Mouse (Mus musculus) mature B cell (primary cell): ENCODE measurements at regions not wholly inside any gene's neighbourhood (a gene's known extent, or its start where the extent isn't known, plus 50 kb on each side); places are given as distances from the start of the nearest gene placed in this dataset.

ENCODE experiments used
- in situ Hi-C: fragments of 300-500 bp; cut with MboI; formaldehyde crosslinking; loops from 2 replicates; pipeline ENCODE4 v1.14.3; 2019

GRCm38 (mm10) chr8:34488746-34489400, 377.3 kb upstream of the Gm10131 start:
- in situ Hi-C loops: loop anchor here (25.0 kb wide), 1 partner anchor 302 kb away; no protein-coding TSS in a partner anchor

DNA sequence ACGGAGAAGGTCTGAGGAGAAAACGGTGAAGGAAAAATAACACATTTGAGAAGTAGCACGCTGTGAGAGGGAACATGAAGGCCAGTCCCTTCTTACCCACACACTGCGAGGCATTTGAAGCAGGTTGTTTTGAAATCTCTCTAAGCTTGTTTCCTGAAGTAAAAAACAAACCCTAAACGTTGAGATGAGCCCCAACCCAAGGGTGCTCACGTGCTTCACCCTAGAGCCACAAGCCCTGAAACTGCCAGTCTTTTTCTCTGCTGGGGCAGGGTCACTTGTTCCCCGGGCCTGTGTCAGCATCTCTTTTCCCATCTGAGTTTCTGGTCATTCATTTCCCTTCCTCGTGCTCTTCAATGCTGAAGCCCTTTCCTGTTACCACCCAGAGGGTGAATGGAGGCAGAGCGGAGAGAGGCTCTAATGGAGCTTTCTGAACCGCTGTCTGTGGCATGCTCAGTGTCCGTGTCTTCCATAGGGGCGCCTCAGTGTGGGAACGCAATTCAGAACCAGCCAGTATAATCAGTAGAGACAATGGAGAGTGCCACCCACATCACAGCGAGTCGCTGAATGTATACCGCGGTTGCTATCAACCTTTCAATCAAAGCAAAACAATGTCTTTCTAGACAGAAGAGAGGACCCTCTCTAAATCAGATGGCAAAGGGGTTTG, 375.0 kb upstream of the Gm10131 start:
- in situ Hi-C loops: loop anchor here (25.0 kb wide), 1 partner anchor 299 kb away; no protein-coding TSS in a partner anchor

GRCm38 (mm10) chr8:34485905-34486304, 374.4 kb upstream of the Gm10131 start:
- in situ Hi-C loops: loop anchor here (25.0 kb wide), 1 partner anchor 299 kb away; no protein-coding TSS in a partner anchor

DNA sequence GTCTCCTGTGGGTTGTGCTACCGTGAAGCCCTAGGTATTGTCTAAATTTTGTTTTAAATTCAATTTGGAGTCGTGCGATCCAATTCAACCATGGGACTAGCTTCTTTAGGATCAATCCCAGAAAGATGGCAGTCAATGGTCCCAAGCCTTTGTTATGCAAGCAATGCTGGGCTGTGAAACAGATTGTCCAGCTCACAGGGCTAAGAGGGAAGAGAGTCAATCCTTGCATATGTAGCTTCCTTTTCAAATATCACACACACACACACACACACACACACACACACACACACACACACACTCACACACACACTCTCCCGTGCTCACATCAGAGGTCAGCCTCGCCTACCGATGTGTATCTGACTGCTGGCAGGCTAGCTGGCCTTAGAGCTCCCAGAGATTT, 373.8 kb upstream of the Gm10131 start:
- in situ Hi-C loops: loop anchor here (25.0 kb wide), 1 partner anchor 298 kb away; no protein-coding TSS in a partner anchor

DNA sequence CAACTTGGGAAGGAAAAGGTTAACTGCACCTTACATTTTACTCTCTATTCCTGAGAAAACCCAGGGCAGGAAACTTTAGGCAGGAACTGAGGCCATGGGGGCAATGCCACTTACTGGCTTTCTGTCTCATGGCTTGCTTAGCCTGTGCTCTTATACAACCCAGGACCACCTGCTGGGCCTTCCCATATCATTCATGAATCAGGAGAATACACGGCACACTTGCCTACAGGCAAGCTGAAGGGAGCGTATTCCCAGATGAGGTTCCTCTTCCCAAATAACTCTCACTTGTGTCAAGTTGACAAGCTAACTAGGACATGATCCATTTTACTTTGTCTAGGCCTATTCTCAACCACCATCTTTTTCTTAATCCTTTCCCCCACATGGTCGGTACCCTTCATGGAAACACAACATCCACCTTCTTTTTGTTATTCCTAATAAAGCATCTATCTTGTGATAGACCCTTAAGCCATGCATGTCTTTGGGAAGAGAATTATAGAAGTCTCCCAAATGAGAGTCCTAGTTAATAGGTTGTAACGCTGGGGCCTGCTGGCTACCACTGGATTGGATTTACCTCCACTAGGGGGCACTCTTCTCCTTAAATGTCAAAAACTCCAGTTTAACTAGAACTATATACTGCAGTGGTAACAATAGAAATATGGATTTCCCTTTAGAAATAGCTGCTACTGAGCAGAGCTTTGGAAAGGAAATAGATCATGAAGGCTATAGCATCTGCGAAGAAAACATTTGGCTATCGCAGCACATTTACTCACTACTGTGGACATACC, 373.2 kb upstream of the Gm10131 start:
- in situ Hi-C loops: loop anchor here (5.0 to 25.0 kb wide), 2 partner anchors 297 to 328 kb away; no protein-coding TSS in a partner anchor

GRCm38 (mm10) chr8:34483212-34483611, 371.7 kb upstream of the Gm10131 start:
- in situ Hi-C loops: loop anchor here (5.0 to 25.0 kb wide), 2 partner anchors 296 to 329 kb away; no protein-coding TSS in a partner anchor

GRCm38 (mm10) chr8:34482676-34483075, 371.1 kb upstream of the Gm10131 start:
- in situ Hi-C loops: loop anchor here (5.0 to 25.0 kb wide), 2 partner anchors 295 to 330 kb away; no protein-coding TSS in a partner anchor

DNA sequence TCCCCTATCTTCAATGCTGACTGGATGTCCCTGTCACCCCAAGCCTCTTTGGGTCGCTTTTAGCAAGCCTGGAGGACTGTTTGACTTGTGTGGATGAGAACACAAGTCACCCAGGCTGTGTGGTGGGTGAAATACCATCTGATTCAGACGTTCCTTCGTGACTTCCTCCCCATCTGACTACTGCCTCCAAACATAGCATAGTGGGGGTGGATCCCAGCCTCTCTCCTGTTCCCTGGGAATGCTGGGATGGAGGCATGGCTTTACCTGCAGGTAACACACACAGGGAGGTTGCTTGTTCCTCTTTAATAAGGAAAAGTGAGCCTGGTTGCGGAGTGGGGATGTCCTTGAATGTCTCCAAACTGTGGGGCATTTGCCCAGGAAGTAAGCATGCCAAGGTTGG, 369.0 kb upstream of the Gm10131 start:
- in situ Hi-C loops: loop anchor here (5.0 to 25.0 kb wide), 2 partner anchors 293 to 332 kb away; no protein-coding TSS in a partner anchor

DNA sequence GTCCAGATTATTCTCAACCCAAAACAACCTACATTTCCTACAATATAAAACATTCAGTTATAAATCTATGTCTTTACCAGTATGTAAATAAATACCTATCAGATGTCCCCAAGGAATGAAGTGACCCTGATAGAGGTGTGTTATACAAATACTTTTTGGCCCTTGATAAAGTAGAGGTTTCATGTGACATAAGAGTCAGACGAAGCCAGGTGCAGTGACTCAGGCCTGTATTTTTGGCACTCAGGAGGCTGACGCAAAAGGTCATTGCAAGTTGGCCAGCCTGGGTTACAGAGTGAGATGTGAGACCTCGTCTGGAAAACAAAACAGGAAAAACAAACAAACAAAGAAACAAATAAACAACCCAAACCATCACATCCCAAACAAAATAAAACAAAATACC, 367.4 kb upstream of the Gm10131 start:
- in situ Hi-C loops: loop anchor here (25.0 kb wide), 1 partner anchor 292 kb away; no protein-coding TSS in a partner anchor

DNA sequence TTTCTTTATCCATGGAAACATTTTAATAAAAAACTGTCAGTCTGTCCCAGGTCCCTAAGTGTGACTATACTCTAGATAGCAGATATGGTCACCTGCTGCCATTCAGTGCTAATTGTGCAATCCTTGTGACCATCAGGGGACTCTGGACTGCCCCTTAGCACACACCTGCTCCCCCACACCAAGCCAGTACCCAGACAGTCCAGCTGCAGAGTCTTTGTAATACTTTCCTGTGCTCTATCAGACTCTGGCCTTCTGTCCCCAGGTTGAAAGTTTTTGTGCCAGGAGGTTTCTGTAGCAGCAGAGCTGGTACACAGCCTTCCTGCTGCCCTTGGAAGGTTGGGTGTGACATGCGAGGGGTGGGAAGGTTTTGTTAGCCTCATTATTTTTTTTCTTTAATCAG, 366.9 kb upstream of the Gm10131 start:
- in situ Hi-C loops: loop anchor here (25.0 kb wide), 1 partner anchor 291 kb away; no protein-coding TSS in a partner anchor

GRCm38 (mm10) chr8:34476146-34476820, 364.7 kb upstream of the Gm10131 start:
- in situ Hi-C loops: loop anchor here (25.0 kb wide), 1 partner anchor 289 kb away; no protein-coding TSS in a partner anchor

GRCm38 (mm10) chr8:34474593-34474992, 363.1 kb upstream of the Gm10131 start:
- in situ Hi-C loops: no loop called here

- in situ Hi-C loops: no loop called here
Measured at GRCm38 (mm10) chr8:34473769-34474168, 362.2 kb upstream of the Gm10131 start.

- in situ Hi-C loops: no loop called here
Measured at GRCm38 (mm10) chr8:34473301-34473700, 361.8 kb upstream of the Gm10131 start.

- in situ Hi-C loops: no loop called here
Measured at GRCm38 (mm10) chr8:34472846-34473245, 361.3 kb upstream of the Gm10131 start.

GRCm38 (mm10) chr8:34472434-34472833, 360.9 kb upstream of the Gm10131 start:
- in situ Hi-C loops: no loop called here

DNA sequence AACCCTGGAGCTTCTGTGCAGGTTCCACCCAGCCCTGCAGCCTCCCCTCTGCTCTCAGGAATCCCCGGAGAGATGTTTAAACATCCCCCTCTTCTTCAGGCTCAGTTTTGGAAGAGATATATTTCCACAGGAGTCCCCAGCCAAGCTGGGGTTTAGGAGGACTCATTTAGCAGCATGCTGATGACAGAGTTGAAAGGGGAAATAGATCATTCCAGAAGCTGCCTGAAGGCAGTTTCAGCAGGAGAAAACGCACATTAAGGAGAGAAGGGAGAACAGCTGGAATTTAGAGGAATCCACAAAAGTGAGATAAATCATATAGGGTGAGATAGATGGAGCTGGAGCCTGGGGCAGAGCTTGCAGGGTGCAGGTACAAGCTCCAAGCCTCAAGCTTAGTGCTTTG, 357.6 kb upstream of the Gm10131 start:
- in situ Hi-C loops: no loop called here

GRCm38 (mm10) chr8:34466786-34467364, 355.3 kb upstream of the Gm10131 start:
- in situ Hi-C loops: no loop called here

GRCm38 (mm10) chr8:34465398-34465797, 353.9 kb upstream of the Gm10131 start:
- in situ Hi-C loops: no loop called here

DNA sequence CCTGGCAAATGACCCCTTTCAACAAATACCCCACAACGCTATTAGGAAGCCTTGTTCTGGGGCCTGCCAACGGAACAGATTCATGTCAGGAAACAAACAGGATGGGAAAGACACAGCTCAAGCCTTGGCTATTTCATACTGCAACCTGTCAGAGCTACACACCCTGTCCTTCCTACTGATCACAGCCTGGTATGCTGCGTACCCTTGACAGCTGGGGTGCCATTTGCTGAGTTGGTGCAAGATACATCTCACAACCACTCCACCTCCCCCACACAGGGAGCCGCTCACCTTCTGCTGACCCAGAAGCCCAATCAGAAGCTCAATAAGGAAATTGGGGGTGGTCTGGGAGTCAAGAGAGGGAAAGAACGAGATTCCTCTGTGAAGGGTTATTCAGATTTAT, 350.7 kb upstream of the Gm10131 start:
- in situ Hi-C loops: no loop called here

DNA sequence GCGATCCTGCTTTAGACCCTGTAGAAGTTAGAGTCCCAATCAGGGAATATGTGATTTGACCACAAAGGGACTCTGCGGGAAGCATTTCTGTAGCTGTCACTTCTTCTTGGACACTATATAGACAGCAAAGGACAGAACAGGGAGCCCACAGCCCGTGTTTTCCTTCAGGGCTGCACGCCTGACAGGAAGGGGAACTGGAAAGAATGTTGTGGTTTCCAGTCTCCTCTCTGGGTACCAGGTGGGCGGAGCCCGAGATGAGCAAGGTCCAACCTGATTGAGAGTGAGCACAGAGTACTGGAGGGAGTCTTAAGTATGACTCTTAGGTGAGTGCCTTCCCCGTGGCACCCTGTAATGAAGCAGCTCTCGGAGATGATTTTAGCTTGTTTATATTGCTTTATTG, 346.8 kb upstream of the Gm10131 start:
- in situ Hi-C loops: no loop called here
